Mouse (Mus musculus) adrenal gland, postnatal 10 days (tissue): ENCODE measurements around the gene P3h2. TPM values are rescaled to one million over a fixed set of nuclear protein-coding genes. Genes with fewer than 3 reads are reported as not detected.

Experiments
- DNase-seq: peaks from one replicate; pipeline ENCODE4 v3.0.0; 2021; ENCODE audit warnings: mixed read lengths
- total RNA-seq, 2 experiments: library from RNA; stranded (reverse); gene quantifications; 2 replicates each; pipeline ENCODE4 v1.2.3; 2021

Gene P3h2
- total RNA-seq, 2 experiments from 2014 or later, result 4.7 to 5.0 TPM

- DNase-seq, result peak; percentile 16
Observed at GRCm38 (mm10) chr16:26065060-26065459, 40.5 kb downstream of the P3h2 start.

DNA sequence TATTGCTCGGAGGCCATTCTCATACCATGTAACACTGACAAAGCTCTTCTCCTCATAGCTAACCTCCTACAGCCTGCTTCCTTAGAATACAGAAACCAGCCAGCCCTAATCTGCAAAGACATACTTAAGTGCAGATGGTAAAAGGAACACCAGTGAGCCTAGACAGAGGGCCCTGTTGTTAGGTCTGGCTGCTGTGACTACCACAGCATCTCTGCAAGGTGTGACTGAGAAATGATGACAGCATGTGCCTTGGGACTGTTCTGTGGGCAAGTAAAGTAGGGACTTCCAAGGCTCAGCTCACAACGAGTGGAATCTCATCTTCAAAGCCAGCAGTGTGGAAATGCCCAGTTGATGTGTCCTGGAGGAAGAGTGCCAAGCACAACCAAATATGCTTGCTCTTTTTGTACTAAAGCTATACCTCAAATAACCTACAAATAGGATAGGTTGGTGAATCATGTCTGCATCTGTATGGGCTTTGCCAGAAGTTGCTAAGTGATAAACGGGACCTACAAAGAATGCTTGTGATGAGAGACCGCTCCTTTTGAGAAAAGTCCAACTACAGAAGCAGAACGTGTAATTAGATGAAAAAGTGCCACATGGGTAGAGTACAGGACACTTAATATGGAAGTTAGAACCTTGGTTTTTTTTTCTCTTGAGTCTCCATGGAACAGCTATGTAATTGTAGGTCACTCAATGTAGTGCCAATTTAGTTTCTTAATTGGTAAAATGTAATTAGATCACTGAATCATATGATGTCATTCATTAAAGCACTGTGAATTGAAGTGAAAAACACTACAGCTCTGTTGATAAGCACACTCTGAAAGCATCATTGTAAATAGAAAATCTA lies 45.1 kb downstream of the P3h2 start:
- no peak for DNase-seq

DNA sequence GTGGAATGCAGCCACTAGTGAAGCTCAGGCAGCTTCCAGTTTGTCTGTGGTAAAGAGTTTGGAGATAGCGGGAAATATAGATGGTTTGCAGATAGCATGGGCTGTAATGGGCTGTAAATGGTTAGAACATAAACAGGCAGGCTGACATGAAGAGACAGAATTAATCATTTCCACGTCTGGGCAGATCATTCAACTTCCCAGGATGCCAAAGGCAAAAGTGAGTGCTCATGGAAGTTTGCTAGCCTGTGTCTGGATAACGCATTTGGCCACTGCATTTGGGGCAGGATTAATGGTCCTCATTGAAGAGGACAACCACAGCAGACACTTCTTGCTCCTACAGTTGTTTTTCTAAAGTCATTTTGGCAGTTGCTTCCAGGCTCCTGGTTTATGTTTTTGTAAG lies 52.0 kb downstream of the P3h2 start:
- DNase-seq, result no peak

DNA sequence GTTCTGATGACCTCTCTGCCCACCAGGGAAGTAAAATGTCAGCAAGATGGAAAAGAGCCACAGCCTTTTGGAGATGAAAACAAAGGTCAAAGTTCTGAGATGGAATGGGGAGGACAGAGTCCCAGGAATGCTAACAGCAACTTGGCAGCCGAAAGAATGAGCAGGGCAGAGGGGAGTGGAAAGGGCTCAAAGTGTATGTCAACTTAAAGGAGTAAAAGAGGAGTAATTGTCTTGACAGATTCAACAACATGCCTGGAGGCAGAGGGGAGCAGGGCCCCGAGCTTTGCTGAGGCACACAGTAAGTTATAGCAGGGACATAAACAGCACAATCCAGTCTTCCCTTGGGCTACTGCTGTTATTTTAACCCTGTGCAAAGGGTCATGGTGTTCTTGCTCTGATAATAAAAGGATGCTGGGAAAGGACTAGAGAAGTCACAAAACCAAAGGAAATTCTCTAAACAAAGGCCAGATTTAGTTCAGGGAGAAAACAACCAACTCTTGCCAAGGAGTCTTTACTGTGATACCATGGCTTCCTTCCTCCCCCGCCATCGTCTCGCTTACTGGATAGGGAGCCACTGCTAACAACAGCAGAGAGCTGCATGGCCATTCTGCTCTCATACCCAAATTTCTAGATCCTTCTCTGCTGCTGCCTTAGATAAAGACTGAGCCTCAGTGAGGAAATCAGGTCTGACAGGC lies 56.0 kb downstream of the P3h2 start:
- no peak for DNase-seq

GRCm38 (mm10) chr16:26047870-26048269 lies 57.7 kb downstream of the P3h2 start:
- no peak for DNase-seq

- DNase-seq, result no peak
Observed at GRCm38 (mm10) chr16:26047396-26047795, 58.2 kb downstream of the P3h2 start.

DNA sequence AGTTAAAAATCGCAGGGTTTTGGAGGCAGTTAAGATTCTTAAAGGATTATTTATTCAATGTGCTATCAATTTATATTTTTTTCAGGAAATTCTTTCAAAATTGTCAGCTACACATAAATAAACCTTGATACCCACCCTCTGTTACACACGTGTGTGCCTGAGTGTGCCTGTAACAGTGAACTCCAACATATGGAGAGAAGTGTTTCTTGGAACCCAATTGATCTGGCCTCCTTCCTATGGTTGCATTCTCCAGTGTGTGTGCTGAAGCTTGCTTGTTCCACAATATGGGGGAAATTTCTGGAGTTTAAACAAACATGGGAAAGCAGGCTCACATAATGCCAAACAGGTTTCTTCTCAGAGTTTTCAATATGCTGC lies 63.7 kb downstream of the P3h2 start:
- no peak for DNase-seq

DNA sequence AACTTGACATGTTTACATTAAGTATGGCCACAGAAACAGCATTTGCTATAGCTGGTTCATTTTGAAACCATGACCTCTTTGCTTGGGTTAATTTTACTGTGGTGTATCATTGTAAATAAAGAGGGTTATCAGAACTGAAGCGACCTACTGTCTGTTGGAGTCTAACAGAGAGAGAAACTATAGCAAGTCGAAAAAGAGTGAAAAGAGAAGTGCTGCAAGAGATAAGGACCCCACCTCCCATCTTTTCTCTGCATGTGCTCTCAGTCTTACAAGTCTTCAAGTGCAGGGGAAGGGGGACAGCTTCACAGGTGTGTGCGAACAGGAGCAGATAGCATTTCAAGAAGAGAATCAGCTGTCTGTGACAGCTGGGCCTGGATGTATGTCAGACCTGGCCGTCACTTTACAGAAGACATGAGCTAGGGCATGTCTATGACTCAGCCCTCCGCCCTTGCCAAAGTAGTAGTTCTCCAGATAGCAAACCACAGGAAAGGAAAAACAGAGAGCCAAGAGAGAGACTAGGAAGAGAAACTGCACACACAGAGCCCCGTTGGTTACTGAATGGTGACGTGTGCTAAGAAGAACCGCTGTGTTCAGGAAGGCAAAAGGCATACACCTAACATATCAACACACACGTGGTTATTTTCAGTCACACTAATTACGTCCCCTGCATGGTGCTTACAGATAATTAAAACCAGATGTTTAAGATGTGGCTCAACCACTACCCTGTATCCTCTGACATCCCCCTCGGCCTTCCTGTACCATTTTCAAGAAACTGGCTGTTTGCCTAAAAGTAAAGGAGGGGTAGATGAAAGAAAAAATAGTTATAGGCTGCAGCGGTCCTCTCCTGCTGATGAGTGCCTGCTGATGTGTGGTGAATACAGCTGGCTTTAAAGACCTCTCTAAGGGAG lies 64.3 kb downstream of the P3h2 start:
- peak; percentile 36 for DNase-seq

DNA sequence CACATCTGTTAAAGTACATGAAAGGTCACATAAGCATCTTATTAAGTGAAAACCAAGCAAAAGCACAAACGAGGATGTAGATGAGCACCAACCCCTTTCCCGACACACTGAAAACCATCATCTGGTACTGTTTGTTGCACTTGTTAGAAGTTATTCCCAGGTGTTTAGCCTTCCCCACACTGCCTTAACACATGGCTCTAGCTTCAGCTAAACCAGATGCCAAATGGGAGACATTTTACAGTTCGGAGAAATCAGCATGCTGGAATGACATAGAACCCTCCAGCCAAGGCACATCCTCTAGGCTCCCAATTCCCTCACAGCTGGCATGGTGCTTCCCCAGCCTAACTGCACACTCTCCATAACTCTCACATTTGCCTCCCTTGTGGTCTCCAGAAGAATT lies 66.3 kb downstream of the P3h2 start:
- DNase-seq, result no peak

DNA sequence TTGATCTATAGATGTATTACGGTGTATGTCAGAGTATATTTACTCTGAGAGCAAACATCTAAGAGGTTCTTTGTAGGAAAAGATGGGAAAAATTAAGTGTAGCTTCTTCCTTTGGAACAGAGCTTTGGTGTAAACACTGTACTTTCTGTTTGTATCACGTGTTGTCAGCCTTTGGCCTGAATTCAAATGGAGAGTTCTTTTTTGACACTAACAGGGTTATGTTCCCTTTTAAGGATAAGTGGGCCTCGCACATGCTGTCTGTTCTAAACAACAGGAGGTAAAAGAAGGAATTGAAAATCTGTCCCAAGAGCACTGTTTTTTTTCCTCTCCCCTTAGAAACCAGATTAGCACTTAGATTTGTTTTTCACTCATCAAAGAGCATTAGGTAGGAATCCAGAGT lies 70.1 kb downstream of the P3h2 start:
- peak; percentile 20 for DNase-seq

GRCm38 (mm10) chr16:26035079-26035478 lies 70.5 kb downstream of the P3h2 start:
- DNase-seq, result peak; percentile 28

DNA sequence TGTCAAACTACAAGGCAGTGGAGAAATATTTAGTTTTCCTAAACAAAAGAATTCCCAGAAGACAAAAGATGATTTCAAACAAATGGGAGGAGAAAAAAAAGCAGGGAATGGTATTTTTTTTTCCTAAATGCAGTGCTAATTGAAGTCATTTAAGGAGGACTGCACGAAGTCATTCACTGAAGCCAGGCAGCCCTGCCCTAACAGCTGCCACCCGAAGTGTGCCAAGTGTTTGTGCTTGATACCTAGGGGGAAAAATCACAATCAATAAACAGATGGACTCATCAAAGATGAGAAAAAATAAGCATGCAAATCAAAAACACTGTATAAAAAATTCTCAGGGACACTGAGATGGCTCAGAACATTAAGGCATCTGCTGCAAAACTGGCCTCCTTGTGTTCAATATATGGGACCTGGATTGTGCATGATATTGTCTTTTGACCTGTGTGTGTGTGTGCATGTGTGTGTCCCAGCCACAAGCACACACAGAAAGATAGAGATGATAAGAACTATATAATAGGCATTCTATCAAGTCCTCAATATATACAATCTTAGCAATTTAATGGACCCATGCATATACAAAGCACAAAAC lies 76.1 kb downstream of the P3h2 start:
- no peak for DNase-seq

- DNase-seq, result no peak
Observed at GRCm38 (mm10) chr16:26026416-26026815, 79.2 kb downstream of the P3h2 start.

DNA sequence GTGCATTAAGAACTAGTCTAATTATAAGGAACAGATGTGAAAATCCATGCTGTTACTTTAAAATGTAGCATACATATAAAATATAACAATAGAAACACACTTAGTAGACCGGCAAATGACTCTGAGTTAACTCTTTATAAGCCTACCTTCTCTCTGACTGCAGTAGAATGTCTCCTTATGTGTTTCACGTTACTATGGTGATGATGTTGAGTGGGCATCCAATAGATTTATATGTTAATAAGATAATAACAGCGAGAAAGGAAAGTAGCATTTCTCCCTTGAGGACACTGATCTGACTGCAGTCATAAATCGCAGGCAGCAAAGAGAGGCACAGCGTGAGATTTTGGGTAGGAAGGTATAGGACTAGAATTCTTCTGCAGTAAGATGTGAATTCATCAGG lies 81.0 kb downstream of the P3h2 start:
- DNase-seq, result no peak

GRCm38 (mm10) chr16:26023352-26023751 lies 82.2 kb downstream of the P3h2 start:
- peak; percentile 26 for DNase-seq

GRCm38 (mm10) chr16:26021759-26022158 lies 83.8 kb downstream of the P3h2 start:
- no peak for DNase-seq

DNA sequence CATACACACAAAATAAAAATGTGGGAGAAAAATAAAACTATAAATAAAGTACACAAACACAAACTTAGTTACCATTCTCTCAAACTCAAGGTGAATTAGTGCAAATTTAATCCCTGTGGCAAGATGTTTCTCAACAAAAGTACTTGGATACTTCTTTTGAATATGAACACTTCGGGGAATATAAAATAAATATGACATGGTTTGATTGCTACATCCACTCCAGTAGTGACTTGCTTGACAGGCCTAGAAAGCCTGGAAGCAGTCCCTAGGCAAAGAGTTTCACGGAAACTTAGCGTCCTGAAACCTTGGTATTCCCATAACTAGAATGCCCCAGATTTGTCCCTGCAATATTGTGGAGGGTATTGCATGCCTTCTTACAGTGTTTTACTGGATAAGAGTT lies 99.8 kb downstream of the P3h2 start:
- DNase-seq, result no peak

GRCm38 (mm10) chr16:26003261-26003660 lies 102.3 kb downstream of the P3h2 start:
- peak; percentile 38 for DNase-seq

- DNase-seq, result no peak
Observed at GRCm38 (mm10) chr16:26002848-26003247, 102.7 kb downstream of the P3h2 start.

DNA sequence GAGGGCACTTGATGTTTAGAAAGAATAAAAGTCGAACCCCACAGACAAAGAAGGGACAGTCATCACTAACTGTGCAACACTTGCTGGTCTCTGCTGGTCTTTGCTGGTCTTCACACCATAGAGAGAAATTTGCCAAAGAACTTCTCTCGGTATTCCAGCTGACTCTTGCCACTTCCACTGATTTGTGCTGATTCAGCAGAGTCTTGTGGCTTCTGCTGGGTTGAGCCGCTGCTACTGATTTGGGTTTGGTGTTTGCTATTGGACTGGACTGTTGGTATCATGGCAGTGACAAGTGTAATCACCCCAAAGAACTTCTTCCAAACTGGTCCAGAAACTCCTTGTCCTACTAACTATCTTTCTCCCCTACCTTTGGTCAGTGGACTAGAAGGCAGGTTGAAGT lies 111.0 kb downstream of the P3h2 start:
- no peak for DNase-seq

GRCm38 (mm10) chr16:25987221-25987620 lies 118.4 kb downstream of the P3h2 start:
- DNase-seq, result no peak

DNA sequence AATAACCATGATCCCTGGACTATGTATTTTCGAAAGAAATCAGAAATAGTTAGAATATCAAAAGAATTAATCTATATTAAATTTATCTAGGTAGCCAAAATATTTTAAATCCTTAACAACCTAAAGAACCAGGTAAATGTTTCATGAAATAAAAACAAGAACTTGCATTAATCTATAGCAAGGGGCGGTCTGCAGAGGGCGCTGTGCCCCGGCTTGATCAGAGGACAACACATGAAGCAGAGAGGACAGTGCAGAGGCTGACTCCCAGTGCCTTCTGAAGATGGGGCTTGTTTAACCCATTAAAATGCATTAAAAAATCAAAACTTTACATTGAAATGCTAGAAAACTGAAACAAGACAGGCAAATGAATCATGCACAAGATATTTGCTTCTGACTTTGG lies 121.9 kb downstream of the P3h2 start:
- peak; percentile 38 for DNase-seq
